Comparison of ENCODE assay signal across 15 mouse cellular contexts in genomic region chr6:113331721-113332120, GRCm38 (mm10).
"Had no signal": no experiment of that assay in that cellular context is flagged by ENCODE, and none has a peak within 500 bp of the region (broad histone marks: within the 10 kb centered on the region; RNA-seq: fewer than 3 reads in every experiment).

No protein-coding gene starts in this region.

- DNase-seq: lung, adult 18-20 months; lung, embryonic 14.5 days; lung, postnatal 10 days; lung, postnatal 4 days; right cerebral cortex, postnatal 14 days; thymus, adult 2 months; thymus, postnatal 25 days; thymus, postnatal 4 days had no signal

- H3K27me3 ChIP-seq: liver, embryonic 15.5 days; midbrain, embryonic 13.5 days; neural tube, embryonic 12.5 days; stomach, embryonic 15.5 days had no signal

- H3K27ac ChIP-seq: liver, embryonic 15.5 days; midbrain, embryonic 10.5 days; midbrain, embryonic 13.5 days; neural tube, embryonic 12.5 days; stomach, postnatal 0 days had no signal

- H3K4me3 ChIP-seq: liver, embryonic 15.5 days; midbrain, embryonic 10.5 days; midbrain, embryonic 13.5 days; neural tube, embryonic 12.5 days; stomach, embryonic 15.5 days had no signal

- H3K4me2 ChIP-seq: liver, embryonic 15.5 days; lung, embryonic 14.5 days; midbrain, embryonic 13.5 days; neural tube, embryonic 12.5 days; stomach, embryonic 15.5 days had no signal

- H3K9ac ChIP-seq: liver, embryonic 15.5 days; lung, embryonic 14.5 days; midbrain, embryonic 13.5 days; neural tube, embryonic 12.5 days; stomach, embryonic 15.5 days had no signal

- ATAC-seq: midbrain, embryonic 13.5 days; midbrain, embryonic 16.5 days had no signal

- H3K9me3 ChIP-seq: liver, embryonic 15.5 days; midbrain, embryonic 10.5 days; midbrain, embryonic 13.5 days; neural tube, embryonic 12.5 days; stomach, embryonic 15.5 days had no signal
